Mouse (Mus musculus): Measurements from ENCODE around the gene Arap1. TPM values are rescaled to one million over a fixed set of nuclear protein-coding genes. Genes with fewer than 3 reads are reported as not detected.

Gene Arap1
- polyA plus RNA-seq, 1 experiment = 24.7 TPM

Other genes starting within 250 kb of the Arap1 start
- gene Atg16l2, start 45.8 kb upstream of the Arap1 start, polyA plus RNA-seq (2012; fragmentation: generic; extraction: Trizol) = 6.6 TPM
- 39.6 TPM for gene Stard10, start 31.0 kb upstream of the Arap1 start, polyA plus RNA-seq (2012; fragmentation: generic; extraction: Trizol)
- gene Gm45837, start 62.8 kb downstream of the Arap1 start, polyA plus RNA-seq (2012; fragmentation: generic; extraction: Trizol) = 0.55 TPM
- gene Pde2a, start 73.6 kb downstream of the Arap1 start, polyA plus RNA-seq (2012; fragmentation: generic; extraction: Trizol) = 49.3 TPM
- not detected for gene Art2b, start 237.5 kb downstream of the Arap1 start, polyA plus RNA-seq (2012; fragmentation: generic; extraction: Trizol)